Mouse (Mus musculus) c-Kit-positive CD71-positive TER-119-negative erythroid progenitor cells, embryonic 14.5 days (primary cell): ENCODE measurements at regions not wholly inside any gene's neighbourhood (a gene's known extent, or its start where the extent isn't known, plus 50 kb on each side); places are given as distances from the start of the nearest gene placed in this dataset.
"Not testable (repeated sequence)": the region's sequence is repeated elsewhere in the genome, so short reads cannot be mapped to it uniquely, and the experiment has no call there.

Source experiments
- DNase-seq: peaks from one replicate; pipeline ENCODE4 v3.0.0-alpha.2; 2013; ENCODE audit warnings: low read depth

- no peak for DNase-seq
These were observed 305.1 kb upstream of the Arx start for GRCm38 (mm10) chrX:92981141-92981540.

- DNase-seq: no peak
These were observed 283.8 kb upstream of the Arx start for GRCm38 (mm10) chrX:93002236-93002976.

DNA sequence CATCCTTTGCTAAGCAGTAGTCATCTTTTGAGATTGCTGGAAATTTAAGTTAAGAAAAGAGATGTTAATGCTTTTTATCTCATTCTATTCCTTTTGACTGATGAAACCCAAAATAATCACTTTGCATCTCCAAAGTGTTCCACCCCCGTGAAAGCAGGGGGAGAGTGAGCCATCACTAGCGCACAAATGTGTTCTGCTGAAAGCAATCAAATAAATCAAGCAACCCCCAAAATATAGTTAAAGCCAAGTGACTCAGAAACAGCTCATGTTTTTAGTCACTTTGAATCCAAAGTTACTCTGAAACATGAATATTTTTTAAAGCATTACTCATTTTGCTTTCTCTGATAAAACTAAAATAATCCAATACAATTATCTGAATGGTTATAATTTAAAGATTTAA is 279.6 kb upstream of the Arx start:
- no peak for DNase-seq

DNA sequence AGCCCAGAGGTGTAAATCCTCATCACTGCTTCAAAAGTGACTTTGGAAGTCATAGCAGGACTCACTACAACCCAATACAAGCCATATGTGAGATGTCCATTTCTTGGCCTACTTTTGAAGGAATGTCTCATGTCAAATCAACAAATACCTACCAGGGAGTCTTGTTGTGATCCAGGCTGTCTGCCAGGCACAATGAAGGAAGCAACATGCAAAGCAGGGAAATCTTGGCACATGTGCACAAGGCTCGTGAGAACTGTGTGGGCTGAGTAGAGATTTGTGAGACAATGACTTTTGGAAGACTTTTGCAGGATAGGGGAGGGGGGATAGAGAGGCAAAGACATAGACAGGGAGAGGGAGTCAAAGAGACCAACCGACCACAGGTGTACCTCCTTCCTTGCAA is 274.7 kb upstream of the Arx start:
- DNase-seq: no peak

GRCm38 (mm10) chrX:93016391-93016790 is 269.9 kb upstream of the Arx start:
- no peak for DNase-seq

DNA sequence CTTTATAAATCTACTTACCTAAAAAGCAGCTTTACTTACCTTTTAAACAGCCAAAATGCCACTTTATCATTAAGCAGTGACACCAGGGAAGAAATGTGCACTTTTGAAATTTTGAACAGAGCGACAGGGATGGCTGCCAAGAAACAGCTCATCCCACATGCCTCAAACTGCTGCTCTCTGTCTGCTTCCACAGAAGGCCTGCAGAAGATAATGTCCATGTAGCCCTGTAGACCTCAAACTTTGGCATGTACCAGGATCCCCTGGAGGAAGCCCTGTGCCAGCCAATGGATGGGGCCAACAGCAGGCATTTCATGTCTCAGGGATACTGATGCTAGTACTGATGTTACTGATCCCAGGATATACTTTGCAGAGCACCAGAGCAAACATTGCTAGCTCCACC is 245.1 kb upstream of the Arx start:
- DNase-seq: no peak

- no peak for DNase-seq
These were observed 243.5 kb upstream of the Arx start for GRCm38 (mm10) chrX:93042736-93043135.

DNA sequence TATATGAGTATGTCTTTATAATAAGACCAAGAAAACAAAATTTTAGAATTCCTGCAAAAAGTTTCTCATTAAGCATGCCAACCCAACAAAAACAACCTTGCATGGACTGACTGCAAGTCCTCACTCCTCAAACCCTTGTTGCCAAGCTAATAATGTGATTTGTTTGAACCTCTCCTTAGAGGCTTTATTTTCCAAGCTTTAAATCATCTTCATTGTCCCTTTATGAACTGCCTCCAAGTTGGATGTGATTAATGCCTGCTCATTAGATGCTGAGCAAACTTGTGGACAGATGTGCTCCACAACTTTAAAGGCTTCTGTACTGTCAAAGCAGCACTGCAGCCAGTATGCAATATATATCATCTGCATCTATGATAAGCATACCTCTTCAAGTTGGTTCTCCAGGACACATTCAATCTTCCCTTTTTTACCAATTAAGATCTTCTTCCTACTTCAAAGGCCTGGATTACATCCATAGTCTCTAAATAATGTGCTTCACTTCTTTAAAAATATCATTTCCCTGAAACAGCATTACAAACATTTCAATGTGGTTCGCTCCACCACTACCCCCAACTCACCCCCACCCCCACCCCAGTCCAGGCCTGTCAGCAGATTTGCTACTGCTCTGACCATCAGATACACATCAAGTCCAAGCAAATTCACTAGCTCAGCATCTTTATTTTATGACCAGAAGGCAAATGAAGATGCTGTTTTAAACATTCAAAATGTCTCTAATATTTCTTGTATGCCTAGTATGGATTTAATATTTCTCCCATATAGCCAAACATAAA is 237.1 kb upstream of the Arx start:
- no peak for DNase-seq

DNA sequence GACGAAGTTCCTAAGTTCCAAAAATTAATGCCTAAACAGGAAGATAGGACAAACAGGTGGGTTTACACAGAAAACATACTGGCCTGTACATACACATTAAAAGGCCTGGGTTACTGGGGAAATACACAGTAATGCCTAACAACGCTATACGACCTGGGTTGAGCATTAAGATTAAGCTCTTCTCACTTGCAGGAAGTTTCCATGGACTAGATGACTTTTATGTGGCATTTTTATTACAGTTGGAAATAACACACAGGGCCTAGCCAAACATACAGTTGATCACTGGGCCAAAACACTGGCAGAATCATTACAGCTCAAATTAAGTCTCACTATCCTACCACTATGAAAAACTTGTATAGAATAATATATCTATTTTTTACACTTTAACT is 236.5 kb upstream of the Arx start:
- DNase-seq: no peak

- DNase-seq: no peak
These were observed 226.7 kb upstream of the Arx start for GRCm38 (mm10) chrX:93059533-93059932.

- no peak for DNase-seq
These were observed 217.4 kb upstream of the Arx start for GRCm38 (mm10) chrX:93068884-93069283.

- DNase-seq: peak; percentile 21
These were observed 216.5 kb upstream of the Arx start for GRCm38 (mm10) chrX:93069569-93070289.

GRCm38 (mm10) chrX:93070290-93070611 is 216.0 kb upstream of the Arx start:
- DNase-seq: no peak

DNA sequence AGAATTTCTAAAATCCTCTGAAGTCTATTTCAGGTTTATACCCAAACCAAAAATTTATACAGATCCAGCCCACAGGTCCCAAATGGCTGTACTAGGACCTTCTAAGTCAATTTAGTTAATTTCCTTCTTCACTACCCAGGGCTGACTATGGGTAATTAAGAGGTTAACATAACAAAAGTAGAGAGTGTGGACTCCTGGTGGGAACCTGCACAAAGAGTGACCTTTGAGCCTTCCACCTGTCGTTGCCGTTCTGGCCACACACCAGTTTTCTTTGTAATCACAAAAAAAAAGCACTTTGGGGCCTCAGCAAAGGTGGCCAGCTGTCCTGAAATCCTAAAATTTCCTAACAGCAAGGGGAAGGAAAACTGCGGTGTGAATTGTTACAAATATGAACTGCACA is 197.3 kb upstream of the Arx start:
- no peak for DNase-seq

DNA sequence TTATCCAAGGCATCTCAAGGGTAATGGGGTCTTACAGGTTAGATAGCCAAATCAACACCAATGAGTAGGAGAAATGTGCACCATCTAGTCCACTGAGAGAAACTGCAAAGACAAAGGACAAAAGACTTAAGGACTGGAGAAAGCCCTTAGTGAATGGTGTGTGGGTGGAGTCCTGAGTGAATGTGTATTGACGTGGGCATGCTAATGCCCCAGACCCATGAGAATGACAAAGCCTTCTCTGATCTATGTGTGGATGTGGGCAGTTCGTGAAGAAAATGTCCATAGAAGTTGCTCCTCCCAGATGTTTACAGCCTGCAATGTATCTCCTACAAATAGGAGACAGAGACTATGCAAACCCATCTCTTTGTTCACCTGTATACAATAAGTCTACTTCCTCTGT is 188.7 kb upstream of the Arx start:
- no peak for DNase-seq

DNA sequence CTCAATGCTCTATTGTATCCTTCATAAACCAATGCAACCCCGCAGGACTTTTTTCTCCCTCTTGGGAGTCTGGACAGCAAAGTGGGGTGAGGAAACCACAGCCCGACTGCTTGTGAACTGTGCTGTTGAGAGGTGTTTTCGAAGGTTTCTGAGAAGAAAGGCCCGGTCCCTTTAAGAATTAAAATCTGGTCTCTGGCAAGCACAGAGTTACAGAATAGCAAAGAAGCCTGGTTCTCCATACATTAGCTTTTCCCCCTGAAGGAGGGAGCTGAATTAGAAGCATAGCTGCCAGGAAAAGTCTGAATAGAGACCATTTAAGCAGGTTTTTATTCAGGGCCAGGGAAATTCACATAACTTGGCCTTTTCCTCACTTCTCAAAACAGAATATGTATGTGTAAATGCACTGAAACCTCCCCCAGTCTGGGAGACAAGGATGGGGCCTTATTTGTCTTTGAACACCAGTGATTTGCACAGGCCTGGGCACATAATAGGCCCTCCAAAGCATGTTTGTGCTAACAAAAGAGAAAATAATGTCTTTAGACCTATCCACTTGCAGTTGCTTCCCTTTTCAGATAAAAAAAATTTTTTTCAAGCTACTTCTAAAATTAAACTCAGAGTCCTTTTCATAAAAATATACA is 178.2 kb upstream of the Arx start:
- DNase-seq: no peak

DNA sequence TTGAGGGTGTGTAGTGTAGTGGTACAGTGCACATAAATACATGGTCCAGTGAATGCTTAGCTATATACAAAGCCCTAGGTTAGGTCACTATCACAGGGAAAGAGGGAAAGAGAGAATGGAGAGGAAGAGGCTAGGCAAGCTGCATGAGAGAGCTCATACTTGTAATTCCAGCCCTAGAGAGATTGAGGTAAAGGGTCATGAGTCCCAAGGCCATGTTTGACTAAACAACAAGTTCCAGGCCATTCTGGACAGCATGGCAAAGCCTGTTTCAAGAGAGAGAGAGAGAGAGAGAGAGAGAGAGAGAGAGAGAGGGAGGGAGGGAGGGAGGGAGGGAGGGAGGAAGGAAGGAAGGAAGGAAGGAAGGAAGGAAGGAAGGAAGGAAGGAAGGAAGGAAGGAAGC is 131.9 kb upstream of the Arx start:
- DNase-seq: not testable (repeated sequence)

DNA sequence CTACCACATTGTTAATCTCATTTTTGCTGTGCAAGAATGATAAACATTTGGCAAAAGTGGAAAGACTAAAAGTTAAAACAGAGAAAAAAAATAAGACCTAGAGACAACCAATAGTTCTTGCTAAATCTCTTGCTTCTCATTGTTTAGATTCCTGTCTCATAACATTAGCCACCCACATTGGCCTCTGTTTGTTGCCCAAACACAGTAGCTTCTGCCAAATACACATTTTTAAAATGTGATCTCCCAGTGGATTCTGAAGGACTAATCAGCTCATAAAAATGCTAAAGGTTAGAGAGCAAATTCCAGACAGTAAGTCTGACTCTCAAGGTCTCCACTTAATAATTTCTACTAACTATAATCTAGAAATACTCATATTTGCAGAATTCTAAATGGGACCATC is 127.1 kb upstream of the Arx start:
- DNase-seq: no peak

DNA sequence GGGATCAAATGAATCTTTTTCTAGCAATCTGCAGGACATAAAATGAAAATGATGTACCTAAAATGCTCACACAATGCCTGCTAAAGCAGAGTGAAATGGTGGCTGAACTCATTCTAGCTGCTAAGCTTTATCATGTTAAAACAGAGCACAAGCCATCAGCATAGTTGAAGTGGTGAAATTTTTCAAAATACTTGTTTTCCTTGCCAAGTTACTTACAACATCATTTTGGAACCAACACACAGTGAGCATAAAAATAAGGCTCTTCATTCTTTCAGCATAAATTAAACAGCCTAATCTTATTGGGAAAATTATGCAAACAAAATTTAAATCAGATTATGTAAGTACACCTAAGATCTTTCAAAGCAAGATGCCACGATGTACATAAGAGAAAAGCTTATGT is 125.3 kb upstream of the Arx start:
- no peak for DNase-seq
